Mouse (Mus musculus): ENCODE results near the gene Ccdc71.

Ccdc71 gene

DNA sequence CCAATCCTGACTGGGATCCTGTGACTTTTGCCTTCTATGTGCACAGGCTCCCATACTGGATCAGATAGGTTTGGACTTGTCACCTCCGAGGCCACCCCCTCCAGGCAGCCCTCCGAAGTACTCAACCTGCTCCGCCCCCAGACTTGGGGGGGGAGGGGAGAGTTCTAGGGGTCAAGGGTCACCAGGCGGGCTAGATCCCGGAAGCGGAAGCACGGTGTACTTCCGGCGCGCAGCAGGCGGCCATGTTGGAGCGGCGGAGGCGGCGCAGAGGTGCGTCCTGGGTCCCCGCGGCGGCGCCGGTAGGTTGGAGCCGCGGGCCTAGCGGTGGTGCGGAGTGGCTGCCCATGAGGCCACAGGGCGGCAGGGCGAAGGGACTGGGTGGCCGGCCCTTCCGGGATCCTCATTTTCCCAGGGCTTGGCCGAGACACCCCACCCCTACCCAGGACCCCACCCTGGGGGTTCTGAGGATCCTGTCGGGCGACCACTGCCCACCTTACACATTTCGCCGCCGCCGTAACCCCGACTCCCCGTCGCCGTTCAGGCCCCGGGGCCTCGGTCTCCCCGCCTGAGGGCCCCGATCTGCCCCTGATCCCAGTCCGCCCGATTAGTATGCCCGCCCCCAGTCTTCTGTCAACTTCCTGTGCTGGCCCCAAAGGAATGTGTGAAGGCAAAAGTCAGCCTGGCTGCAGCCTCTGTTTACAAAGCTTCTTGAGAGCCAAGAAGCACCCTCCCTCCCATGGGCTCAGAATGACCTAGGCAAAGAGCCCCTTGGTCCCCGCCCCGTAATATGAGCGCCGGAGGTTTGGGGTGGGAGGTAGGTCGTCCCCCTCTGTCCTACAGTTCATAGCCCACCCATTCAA is at the start of gene Ccdc71:
TSS of gene Ccdc71 (plus strand) at position 209 of the 860 bp plus-strand sequence.
- DNase-seq: peak; percentile 87 to 89

DNA sequence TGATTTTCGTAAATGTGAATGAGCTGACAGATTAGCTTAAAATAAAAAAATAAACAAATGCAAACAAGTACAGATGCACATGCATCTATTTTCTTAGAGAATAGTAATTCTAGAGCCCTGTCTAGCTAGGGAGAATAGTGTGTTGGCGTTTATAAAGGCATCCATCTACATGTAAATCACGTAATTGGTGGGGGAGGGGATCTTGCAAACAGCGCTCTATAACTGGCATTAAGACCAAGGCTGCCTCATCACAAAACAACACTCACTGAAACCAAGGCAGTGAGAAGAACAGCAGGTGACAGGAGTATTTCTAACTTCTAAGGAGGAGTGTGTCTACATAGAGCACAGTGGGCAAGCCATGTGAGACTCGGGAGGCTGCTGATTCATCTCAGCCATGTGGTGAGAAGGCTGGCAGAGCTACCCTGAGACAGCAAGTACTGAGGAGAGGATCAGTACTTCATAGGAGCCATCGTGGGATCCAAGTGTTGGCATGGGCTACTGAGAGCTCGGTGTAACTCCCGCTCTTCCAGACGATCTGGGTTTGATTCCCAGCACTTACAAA is 48.9 kb upstream of the Ccdc71 start:
- DNase-seq: no peak

DNA sequence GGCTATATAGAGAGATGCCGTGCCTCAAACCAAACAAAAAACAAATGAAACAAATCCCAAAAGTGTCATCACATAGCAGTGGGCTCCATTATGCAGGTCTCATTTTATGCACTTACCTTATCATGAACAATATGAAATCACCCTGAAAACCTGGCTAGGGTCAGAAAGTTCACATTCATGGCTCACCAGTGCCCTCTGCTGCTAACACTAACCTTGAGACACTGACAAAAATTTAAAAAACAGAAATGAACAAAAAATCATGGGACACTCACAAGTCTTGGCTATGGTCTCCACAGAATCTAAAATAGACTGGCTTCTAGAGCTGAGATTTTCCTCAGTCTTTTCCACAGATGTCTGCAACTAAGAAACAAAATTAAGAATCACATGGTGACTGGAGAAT is 48.1 kb upstream of the Ccdc71 start:
- DNase-seq: peak in 1 of 2 experiments; percentile 19

GRCm38 (mm10) chr9:108428384-108428783 is 31.9 kb upstream of the Ccdc71 start, which contains the start of gene Ccdc36:
Gene Ccdc36 (minus strand): TSS chr9:108428484.
- no peak for DNase-seq

DNA sequence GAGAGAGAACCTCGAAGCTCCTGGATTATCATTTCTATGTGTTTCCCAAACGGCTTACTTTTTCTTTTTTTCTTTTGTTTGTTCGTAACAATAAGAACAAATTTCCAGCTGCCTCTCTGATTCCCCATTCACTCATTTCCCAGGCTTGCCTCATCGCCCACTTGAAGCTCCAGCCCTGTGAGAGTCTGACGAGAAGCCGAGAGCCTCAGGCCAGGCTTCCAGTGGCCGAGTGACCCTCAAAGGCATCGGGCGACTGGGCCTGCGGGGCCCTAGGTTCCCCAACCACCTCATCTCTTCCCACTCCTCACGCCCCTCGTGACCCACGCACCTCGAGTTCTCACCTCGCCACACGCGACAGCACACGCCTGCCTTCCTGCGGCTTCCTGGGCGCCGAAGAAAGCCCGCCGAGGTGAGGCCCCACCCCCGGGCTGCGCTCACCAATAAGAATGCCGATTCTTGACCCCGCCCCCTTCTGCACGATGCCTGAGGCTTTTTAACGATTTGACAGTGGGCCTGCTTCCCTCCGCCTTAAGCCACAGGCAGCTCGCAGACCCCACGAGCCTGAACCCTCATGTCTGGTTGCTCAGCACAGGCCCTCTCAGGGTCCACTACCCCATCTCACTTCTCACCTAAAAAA is 28.8 kb upstream of the Ccdc71 start:
- DNase-seq: no peak

- no peak for DNase-seq
Measured at GRCm38 (mm10) chr9:108436182-108436581, 24.1 kb upstream of the Ccdc71 start, which contains the start of gene BC048562. Gene BC048562 (plus strand): TSS chr9:108436482.

- no peak for DNase-seq
Measured at GRCm38 (mm10) chr9:108439176-108439575, 21.2 kb upstream of the Ccdc71 start.

GRCm38 (mm10) chr9:108440485-108440884 is 19.8 kb upstream of the Ccdc71 start:
- no peak for DNase-seq

DNA sequence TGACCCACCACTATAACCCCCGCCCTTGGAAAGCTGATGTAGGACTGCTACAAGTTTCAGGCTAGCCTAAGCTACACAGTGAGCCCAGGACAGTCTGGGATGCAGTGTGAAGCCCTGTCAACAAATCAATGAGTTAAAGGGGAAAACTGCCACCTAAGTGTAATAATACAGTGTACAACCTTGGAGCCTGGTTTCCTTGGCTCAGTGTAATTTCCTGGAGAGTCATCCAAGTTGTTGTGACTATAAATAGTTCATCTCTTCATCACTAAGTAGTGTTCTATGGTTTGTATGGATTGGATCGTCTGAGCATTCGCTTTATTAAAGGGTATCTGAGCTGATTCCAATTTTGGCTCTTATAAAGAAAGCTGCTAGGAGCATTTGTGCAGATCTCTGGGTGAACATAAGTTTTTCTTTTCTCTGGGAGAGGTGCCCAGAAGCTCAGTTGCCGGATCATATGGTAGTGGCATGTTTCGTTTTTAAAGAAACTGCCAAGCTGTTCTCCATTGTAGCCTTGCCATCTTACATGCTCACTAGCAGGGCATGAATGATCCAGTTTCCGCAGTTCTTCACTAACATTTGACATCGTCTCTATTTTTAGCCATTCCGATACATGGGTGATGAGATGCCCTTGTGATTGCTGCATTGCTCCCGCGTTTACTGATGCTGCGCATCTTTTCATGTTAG is 18.9 kb upstream of the Ccdc71 start:
- DNase-seq: peak in 1 of 2 experiments; percentile 21

GRCm38 (mm10) chr9:108445125-108445524 is 15.2 kb upstream of the Ccdc71 start:
- no peak for DNase-seq

DNA sequence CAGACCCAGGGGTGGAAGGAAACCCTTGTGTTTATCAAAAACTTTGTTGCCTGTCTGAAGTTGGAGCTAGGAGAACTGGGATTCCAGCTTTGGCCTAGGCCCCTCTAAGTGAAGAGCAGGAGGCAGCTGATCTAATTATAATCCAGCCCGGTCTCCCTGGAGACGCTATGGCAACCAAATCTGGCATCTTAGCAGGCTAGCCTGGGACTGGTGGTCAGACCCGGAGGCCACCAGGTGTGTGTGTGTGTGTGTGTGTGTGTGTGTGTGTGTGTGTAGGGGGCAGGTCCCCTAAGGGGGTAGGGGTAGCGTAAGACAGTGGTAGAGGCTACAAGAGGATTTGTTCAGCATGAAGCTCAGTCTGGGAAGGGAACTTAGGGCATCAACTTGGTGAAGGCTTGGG is 10.5 kb upstream of the Ccdc71 start:
- DNase-seq: no peak

DNA sequence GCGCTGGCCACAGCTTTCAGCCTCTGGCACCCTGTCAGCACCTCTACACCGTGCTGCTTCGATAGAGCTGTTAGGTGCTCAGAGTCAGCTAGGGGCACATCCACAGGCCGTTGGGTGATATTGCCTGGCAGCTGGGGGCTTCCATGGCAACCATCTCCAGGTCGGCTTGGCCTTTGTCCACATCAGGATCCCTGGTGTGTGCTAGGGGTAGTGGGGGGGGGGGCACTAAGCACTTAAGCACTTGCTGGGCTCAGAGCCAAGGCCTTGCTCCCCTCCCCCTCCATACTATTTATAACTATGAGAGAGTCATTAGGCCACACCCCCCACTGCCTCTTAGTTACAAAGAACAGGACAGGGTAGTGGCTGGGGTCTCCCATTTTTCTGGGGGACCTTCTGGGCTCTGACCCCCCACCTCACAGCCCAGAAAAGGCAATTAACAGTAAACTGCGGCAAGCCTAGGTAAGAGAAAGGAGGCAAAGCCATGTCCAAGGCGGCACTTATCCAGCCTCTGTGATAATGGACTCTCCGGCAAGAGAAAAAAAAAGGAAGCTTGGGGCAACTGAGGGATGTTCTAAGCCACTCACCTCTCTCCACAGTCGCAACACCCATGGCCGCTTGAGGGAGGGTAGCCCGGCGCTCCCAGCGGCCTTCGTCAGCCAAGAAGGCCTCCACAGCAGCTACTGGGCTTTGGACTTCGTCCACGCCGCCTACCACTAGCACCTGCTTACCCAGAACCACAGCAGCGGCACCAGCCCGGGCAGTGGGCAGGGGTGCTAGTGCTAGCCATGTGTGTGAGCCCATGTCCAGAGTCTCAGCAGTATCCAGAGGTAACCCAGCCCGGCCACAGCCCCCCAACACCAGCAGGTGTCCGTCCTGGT is 9.8 kb upstream of the Ccdc71 start:
- peak; percentile 21 to 37 for DNase-seq

DNA sequence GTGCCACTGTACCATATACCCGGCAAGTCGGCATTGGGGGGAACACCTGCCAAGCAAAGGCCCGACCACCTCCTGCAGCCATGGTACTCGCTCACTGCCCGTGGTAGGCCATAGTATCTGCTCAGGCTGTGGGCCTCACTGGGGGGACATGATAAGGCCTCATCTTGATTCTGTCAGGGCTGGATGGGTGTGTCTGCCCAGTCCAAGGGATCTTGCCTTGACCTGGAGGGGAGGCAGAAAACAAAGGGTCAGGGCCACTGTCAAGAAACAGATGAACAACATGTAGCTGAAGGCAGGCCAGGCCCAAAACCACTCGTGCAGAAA is 9.2 kb upstream of the Ccdc71 start:
- DNase-seq: no peak

- DNase-seq: no peak
Measured at GRCm38 (mm10) chr9:108451519-108452160, 8.7 kb upstream of the Ccdc71 start.

DNA sequence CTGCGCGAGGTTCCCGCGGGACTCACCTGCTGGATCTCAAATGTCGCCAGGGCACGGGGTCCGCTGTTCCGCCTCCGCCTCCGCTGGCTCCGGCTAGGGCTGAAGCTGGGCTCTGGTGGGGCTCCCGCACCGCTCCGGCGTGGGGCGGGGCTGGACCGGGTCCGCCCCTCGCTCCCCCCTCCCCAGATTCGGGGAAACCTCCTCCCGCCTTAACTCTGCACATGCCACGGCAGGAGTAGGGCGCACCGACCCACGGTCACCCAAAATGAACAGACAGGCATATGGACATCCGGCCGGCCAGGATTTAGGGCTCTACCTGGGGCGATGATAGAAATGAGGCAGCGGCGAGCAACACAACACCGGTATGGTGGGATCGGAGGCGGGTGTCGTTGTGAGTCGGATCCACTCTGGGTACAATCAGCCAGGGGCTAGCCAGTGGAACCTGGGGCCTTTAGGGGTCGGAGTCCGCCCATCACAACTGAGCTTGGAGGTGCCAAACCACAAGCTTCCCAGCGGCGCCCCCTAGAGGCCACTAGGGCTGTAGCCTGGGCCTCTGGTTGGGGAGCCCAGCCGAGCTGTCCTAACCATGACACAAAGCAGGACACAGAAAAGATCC is 7.9 kb upstream of the Ccdc71 start:
- peak; percentile 92 to 95 for DNase-seq

DNA sequence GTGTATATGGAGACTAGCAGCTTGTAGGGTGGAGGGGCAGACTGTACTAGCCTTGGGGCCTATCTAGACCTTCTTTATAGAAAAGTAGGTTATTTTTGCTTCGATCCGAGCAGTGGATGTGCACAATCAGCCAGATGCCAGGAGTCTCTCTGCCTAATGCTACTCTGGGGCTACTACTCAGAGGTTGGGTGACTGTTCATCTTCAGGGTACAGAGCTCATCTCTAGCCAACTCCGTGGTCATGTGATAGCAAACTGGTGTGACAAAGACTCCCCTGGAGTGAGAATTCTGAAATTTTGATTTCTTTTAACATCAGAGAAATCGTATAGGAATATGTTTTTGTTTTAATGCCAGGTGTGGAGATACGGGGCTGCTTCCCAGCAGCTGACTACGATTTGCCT is 7.4 kb upstream of the Ccdc71 start:
- DNase-seq: no peak

- DNase-seq: no peak
Measured at GRCm38 (mm10) chr9:108453458-108453857, 6.9 kb upstream of the Ccdc71 start.

DNA sequence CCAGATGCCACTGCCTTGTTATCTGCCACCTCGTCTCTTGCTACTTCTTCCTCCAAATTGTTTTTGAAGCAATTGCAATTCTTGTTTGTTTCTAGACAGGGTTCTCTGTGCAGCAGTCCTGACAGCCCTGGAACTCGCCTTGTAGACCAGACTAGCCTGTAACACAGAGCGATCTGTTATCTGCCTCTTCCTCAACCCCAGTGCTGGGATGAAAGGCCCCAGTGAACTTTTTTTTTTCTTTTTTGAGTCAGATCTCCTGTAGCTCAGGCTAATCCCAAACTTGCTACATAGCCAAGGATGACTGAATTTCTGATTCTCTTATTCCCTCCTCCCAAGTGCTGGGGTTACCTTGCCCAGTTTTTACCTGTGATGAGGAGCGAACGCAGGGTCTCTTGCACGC is 5.9 kb upstream of the Ccdc71 start:
- no peak for DNase-seq

GRCm38 (mm10) chr9:108455747-108456571 is 4.4 kb upstream of the Ccdc71 start:
- no peak for DNase-seq

GRCm38 (mm10) chr9:108456953-108457352 is 3.4 kb upstream of the Ccdc71 start:
- no peak for DNase-seq
